In the genomic region with DNA sequence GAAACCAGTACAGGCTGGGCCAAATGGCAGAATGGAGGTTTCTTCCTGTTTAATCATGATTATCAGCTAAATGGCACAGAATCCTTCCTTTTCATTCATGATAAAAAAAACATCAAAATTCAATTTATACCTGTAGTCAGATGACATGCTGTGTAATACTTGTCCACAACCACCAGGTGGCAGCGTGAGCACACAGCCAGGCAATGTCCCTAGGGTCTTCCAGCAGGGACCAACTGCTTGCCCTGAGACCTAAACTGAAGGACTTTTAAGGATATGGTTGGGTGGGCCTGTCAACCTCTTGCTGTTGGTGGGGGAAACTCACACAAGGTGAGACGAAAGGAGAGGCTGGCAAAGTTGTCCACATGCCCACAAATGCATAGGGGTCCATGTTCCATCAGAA, we compare ENCODE assay signal across 8 mouse cellular contexts. TPM values are rescaled to one million over a fixed set of nuclear protein-coding genes. Genes with fewer than 3 reads are reported as not detected.
A peak's percentile ranks its signal among the peaks of the same experiment; 100 is the strongest.
DNase-seq lines count a peak whose midpoint lies in the region; ATAC-seq and TF ChIP-seq lines count a peak whose summit lies in the region.

No protein-coding gene starts in this region.

- no peak overlapping the region for H3K9ac ChIP-seq in ES-E14 (ENCODE audit: insufficient read depth, low read depth, low read length, poor library complexity, severe bottlenecking)
- 0 out of 2 replicates have a peak overlapping the region, but pooled peaks have one; percentile 8 for H3K9ac ChIP-seq in heart, embryonic 13.5 days
- no peak overlapping the region for H3K9ac ChIP-seq in liver, adult 2 months (ENCODE audit: low read depth, low read length)
- no peak overlapping the region for H3K9ac ChIP-seq in neural tube, embryonic 11.5 days (ENCODE audit: low read length)

- no peaks in the 10 kb centered on the region for H3K9me3 ChIP-seq in ES-E14 (ENCODE audit: control insufficient read depth, insufficient read depth, low read depth, low read length)
- no peaks in the 10 kb centered on the region for H3K9me3 ChIP-seq in heart, embryonic 13.5 days
- no peaks in the 10 kb centered on the region for H3K9me3 ChIP-seq in neural tube, embryonic 11.5 days (ENCODE audit: control insufficient read depth, low read length)

- peaks cover 0 to 16% of the 10 kb centered on the region in 2 experiments; a peak in 2 of 4 replicates for H3K4me1 ChIP-seq in ES-E14 (ENCODE audit: control insufficient read depth in 2 of 2, insufficient read depth in 2 of 2, low read length in 2 of 2, poor library complexity in 1 of 2)
- peaks cover 39% of the 10 kb centered on the region for H3K4me1 ChIP-seq in heart, embryonic 13.5 days
- no peaks in the 10 kb centered on the region for H3K4me1 ChIP-seq in liver, adult 2 months (ENCODE audit: control insufficient read depth, insufficient read depth, low read length)
- H3K4me1 ChIP-seq in neural tube, embryonic 11.5 days (ENCODE audit: control insufficient read depth, insufficient read depth, low read length): no peaks in the 10 kb centered on the region

- no peak overlapping the region for H3K4me3 ChIP-seq in ES-E14 (ENCODE audit: insufficient read depth in 1 of 2, low read depth in 1 of 2, low read length in 2 of 2, poor library complexity in 1 of 2, severe bottlenecking in 1 of 2)
- H3K4me3 ChIP-seq in heart, embryonic 13.5 days: no peak overlapping the region
- no peak overlapping the region for H3K4me3 ChIP-seq in liver, adult 2 months (ENCODE audit: insufficient read depth, low read depth, low read length)
- no peak overlapping the region for H3K4me3 ChIP-seq in neural tube, embryonic 11.5 days (ENCODE audit: low read depth, low read length)

- TF ChIP-seq POLR2A in brain, embryonic 14.5 days (IDR thresholded peaks at IDR 0.05; ENCODE audit: borderline replicate concordance, extremely low read depth, insufficient read depth, insufficient read length, poor library complexity, severe bottlenecking): no peak
- no peak for TF ChIP-seq POLR2A in liver, adult 2 months (IDR thresholded peaks at IDR 0.05; ENCODE audit: extremely low read depth, insufficient read depth, low read length)

- ATAC-seq in heart, embryonic 13.5 days (ENCODE audit: extremely low read depth, insufficient number of reproducible peaks, low FRiP score, low TSS enrichment): no peak
- no peak for ATAC-seq in neural tube, embryonic 11.5 days (ENCODE audit: insufficient read depth, low FRiP score, low TSS enrichment)

- no peak overlapping the region for H3K27ac ChIP-seq in ES-E14 (ENCODE audit: insufficient read depth, low read depth, low read length, poor library complexity, severe bottlenecking)
- H3K27ac ChIP-seq in heart, embryonic 13.5 days (replicated peaks): peak overlapping the region; percentile 75; the same call in 1 of the 2 replicates
- H3K27ac ChIP-seq in liver, adult 2 months (replicated peaks; ENCODE audit: insufficient read depth, low read depth, low read length): no peak overlapping the region
- no peak overlapping the region for H3K27ac ChIP-seq in neural tube, embryonic 11.5 days (ENCODE audit: low read depth, low read length)

- DNase-seq in layer of hippocampus, postnatal 10 days (ENCODE audit: low spot score in 2 of 2): peak; percentile 73 to 76
- DNase-seq in layer of hippocampus, adult 9-10 months (ENCODE audit: low spot score): no peak
- no peak for DNase-seq in ES-E14 (ENCODE audit: low read depth, low spot score)
- peak; percentile 88 for DNase-seq in brain, embryonic 14.5 days (ENCODE audit: low read depth)
- DNase-seq in liver, adult 2 months (ENCODE audit: extremely low read depth, low read depth, low spot score): peak; percentile 17
- DNase-seq in neural tube, embryonic 11.5 days (ENCODE audit: low spot score): peak; percentile 81
- no peak for DNase-seq in urinary bladder, postnatal 10 days (ENCODE audit: low spot score)

- H3K36me3 ChIP-seq in ES-E14 (ENCODE audit: control insufficient read depth, insufficient read depth, low read length, poor library complexity, severe bottlenecking): peaks cover 18% of the 10 kb centered on the region; the same call in 1 of the 2 replicates
- H3K36me3 ChIP-seq in heart, embryonic 13.5 days: peaks cover 65% of the 10 kb centered on the region
- no peaks in the 10 kb centered on the region; the same call in 1 of the 2 replicates for H3K36me3 ChIP-seq in liver, adult 2 months (ENCODE audit: control insufficient read depth, insufficient read depth, low read length)
- peaks cover 3% of the 10 kb centered on the region; the same call in 1 of the 2 replicates for H3K36me3 ChIP-seq in neural tube, embryonic 11.5 days (ENCODE audit: control insufficient read depth, insufficient read depth, low read length)

- H3K4me2 ChIP-seq in heart, embryonic 13.5 days: no peak overlapping the region
- H3K4me2 ChIP-seq in neural tube, embryonic 11.5 days (ENCODE audit: low read depth): no peak overlapping the region

- 4% methylated on average over 2 of the region's 2 CpGs for WGBS in heart, embryonic 13.5 days
- 36% methylated on average over 2 of the region's 2 CpGs for WGBS in liver, adult 2 months
- WGBS in neural tube, embryonic 11.5 days: 7% methylated on average over 2 of the region's 2 CpGs

- no peaks in the 10 kb centered on the region for H3K79me2 ChIP-seq in liver, adult 2 months (ENCODE audit: control insufficient read depth, insufficient read depth, low read length)

- TF ChIP-seq CTCF in brain, embryonic 14.5 days (IDR thresholded peaks at IDR 0.05; ENCODE audit: borderline replicate concordance, extremely low read depth, insufficient read depth, insufficient read length): peak; percentile 91
- TF ChIP-seq CTCF in liver, adult 2 months (IDR thresholded peaks at IDR 0.05; ENCODE audit: low read depth, low read length): peak; percentile 96

- no peaks in the 10 kb centered on the region for H3K27me3 ChIP-seq in heart, embryonic 13.5 days (replicated peaks)
- H3K27me3 ChIP-seq in liver, adult 2 months (ENCODE audit: control insufficient read depth, insufficient read depth, low read length): no peaks in the 10 kb centered on the region
- no peaks in the 10 kb centered on the region for H3K27me3 ChIP-seq in neural tube, embryonic 11.5 days (ENCODE audit: control insufficient read depth, insufficient read depth, low read length)

- in situ Hi-C loops in ES-E14 (cut with MboI; ENCODE audit: low sequenced_read_pairs in 2 of 2, unreplicated experiment in 2 of 2): loop anchor here in 1 of 2 experiments (10.0 kb wide), 1 partner anchor 94 kb away; no protein-coding TSS in a partner anchor

TF ChIP-seq in ES-E14, 5 proteins besides CTCF, POLR2A, EP300 and RAD21:
- no peak for TF ChIP-seq MAFK (IDR thresholded peaks at IDR 0.05; ENCODE audit: insufficient read depth, low read depth, low read length)
- TF ChIP-seq ZC3H11A (IDR thresholded peaks at IDR 0.05; ENCODE audit: borderline replicate concordance, low read depth, low read length): 0 out of 2 replicates have a peak, but pooled peaks have one; percentile 8

RNA-seq across cellular contexts. Expression of a gene that starts 12.3 kb away (rescaled TPM):
- 10 to 100 TPM; 36.4 to 37.3 TPM for total RNA-seq in layer of hippocampus, postnatal 10 days (2021)
- 48.8 and 49.3 TPM in 2 replicates for total RNA-seq in ES-E14 (2012; rRNA removed)
- polyA plus RNA-seq in brain, embryonic 14.5 days (2012; rRNA removed): 28.0 and 39.0 TPM in 2 replicates
- 81.1 and 95.7 TPM in 2 replicates for polyA plus RNA-seq in heart, embryonic 13.5 days (2015; fragmentation: Nextera tagmentation; extraction: Ambion mirVana)
- 13.7 and 19.9 TPM in 2 replicates for total RNA-seq in liver, adult 2 months (2014; rRNA removed)
- polyA plus RNA-seq in liver, adult 2 months (2012; rRNA removed): 55.4 and 59.8 TPM in 2 replicates
- 65.7 and 70.7 TPM in 2 replicates for polyA plus RNA-seq in neural tube, embryonic 11.5 days (2014; fragmentation: Nextera tagmentation; extraction: Ambion mirVana)

RNA-seq across cellular contexts. Expression of a gene that starts 12.5 kb away (rescaled TPM):
- 10 to 100 TPM; 19.3 to 19.7 TPM for total RNA-seq in layer of hippocampus, postnatal 10 days (2021)
- total RNA-seq in ES-E14 (2012; rRNA removed): 26.5 and 37.1 TPM in 2 replicates
- 47.4 and 59.4 TPM in 2 replicates for polyA plus RNA-seq in brain, embryonic 14.5 days (2012; rRNA removed)
- polyA plus RNA-seq in heart, embryonic 13.5 days (2015; fragmentation: Nextera tagmentation; extraction: Ambion mirVana): 13.0 and 13.5 TPM in 2 replicates
- 4.6 and 7.4 TPM in 2 replicates for total RNA-seq in liver, adult 2 months (2014; rRNA removed)
- polyA plus RNA-seq in liver, adult 2 months (2012; rRNA removed): 16.5 and 24.9 TPM in 2 replicates
- polyA plus RNA-seq in neural tube, embryonic 11.5 days (2014; fragmentation: Nextera tagmentation; extraction: Ambion mirVana): 16.9 and 18.8 TPM in 2 replicates

RNA-seq across cellular contexts. Expression of a gene that starts 24.4 kb away (rescaled TPM):
- 10 to 100 TPM; 44.3 to 53.4 TPM for total RNA-seq in layer of hippocampus, postnatal 10 days (2021)
- total RNA-seq in ES-E14 (2012; rRNA removed): 24.0 and 43.4 TPM in 2 replicates
- polyA plus RNA-seq in brain, embryonic 14.5 days (2012; rRNA removed): 34.7 and 43.3 TPM in 2 replicates
- 13.4 and 13.8 TPM in 2 replicates for polyA plus RNA-seq in heart, embryonic 13.5 days (2015; fragmentation: Nextera tagmentation; extraction: Ambion mirVana)
- 1.9 and 2.2 TPM in 2 replicates for total RNA-seq in liver, adult 2 months (2014; rRNA removed)
- polyA plus RNA-seq in liver, adult 2 months (2012; rRNA removed): 2.3 and 2.8 TPM in 2 replicates
- 28.4 and 32.2 TPM in 2 replicates for polyA plus RNA-seq in neural tube, embryonic 11.5 days (2014; fragmentation: Nextera tagmentation; extraction: Ambion mirVana)

RNA-seq across cellular contexts. Expression of a gene that starts 40.1 kb away (rescaled TPM):
- 100 to 1,000 TPM; 107 to 123 TPM for total RNA-seq in layer of hippocampus, postnatal 10 days (2021)
- total RNA-seq in ES-E14 (2012; rRNA removed): 146 and 216 TPM in 2 replicates
- polyA plus RNA-seq in brain, embryonic 14.5 days (2012; rRNA removed): 122 and 134 TPM in 2 replicates
- 83.7 and 88.0 TPM in 2 replicates for polyA plus RNA-seq in heart, embryonic 13.5 days (2015; fragmentation: Nextera tagmentation; extraction: Ambion mirVana)
- 41.1 and 47.8 TPM in 2 replicates for total RNA-seq in liver, adult 2 months (2014; rRNA removed)
- 75.1 and 90.2 TPM in 2 replicates for polyA plus RNA-seq in liver, adult 2 months (2012; rRNA removed)
- polyA plus RNA-seq in neural tube, embryonic 11.5 days (2014; fragmentation: Nextera tagmentation; extraction: Ambion mirVana): 74.2 and 79.1 TPM in 2 replicates

Comparison
In these comparisons a context has a peak if more than half of its experiments do, and no peak if none do; other contexts are left out.
1. DNase-seq: peak in layer of hippocampus, postnatal 10 days (2 of 2), brain, embryonic 14.5 days (single experiment), liver, adult 2 months (single experiment) and neural tube, embryonic 11.5 days (single experiment); none in layer of hippocampus, adult 9-10 months (single experiment), ES-E14 (single experiment) and urinary bladder, postnatal 10 days (single experiment).